Mouse (Mus musculus) spleen, adult 12 weeks (tissue): ENCODE results near the gene Hist1h3d.

ENCODE experiments used
- DNase-seq: peaks from one replicate; pipeline ENCODE4 v3.0.0; 2022; ENCODE audit warnings: low spot score

Gene Hist1h3d

DNA sequence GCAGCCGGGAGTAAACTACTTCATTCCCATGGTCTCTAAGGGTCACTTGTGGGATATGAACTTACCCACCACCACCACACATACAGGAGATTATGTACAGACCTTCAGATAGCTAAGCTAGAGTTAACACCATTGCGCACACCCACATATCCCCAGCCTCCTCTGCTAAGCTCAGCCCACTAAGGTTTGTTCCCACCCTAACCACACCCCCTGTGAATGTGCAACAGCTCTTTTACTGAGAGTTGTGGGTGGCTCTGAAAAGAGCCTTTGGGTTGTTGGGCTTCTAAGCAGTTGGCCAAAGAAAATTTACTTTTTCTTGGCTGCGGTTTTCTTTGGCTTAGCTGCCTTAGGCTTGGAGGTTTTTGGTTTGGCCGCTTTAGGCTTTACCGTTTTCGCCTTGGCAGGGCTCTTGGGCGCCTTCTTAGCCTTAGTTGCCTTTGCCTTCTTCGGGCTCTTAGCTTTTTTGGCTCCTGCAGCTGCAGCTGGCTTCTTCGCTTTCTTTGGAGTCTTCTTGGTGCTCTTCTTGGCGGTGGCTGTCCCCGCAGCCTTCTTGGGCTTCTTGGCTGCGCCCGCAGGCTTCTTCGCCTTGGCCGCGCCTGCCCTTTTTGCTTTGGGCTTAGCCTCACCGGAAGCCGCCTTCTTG lies 46.1 kb downstream of the Hist1h3d start:
- DNase-seq, result peak; percentile 77

DNA sequence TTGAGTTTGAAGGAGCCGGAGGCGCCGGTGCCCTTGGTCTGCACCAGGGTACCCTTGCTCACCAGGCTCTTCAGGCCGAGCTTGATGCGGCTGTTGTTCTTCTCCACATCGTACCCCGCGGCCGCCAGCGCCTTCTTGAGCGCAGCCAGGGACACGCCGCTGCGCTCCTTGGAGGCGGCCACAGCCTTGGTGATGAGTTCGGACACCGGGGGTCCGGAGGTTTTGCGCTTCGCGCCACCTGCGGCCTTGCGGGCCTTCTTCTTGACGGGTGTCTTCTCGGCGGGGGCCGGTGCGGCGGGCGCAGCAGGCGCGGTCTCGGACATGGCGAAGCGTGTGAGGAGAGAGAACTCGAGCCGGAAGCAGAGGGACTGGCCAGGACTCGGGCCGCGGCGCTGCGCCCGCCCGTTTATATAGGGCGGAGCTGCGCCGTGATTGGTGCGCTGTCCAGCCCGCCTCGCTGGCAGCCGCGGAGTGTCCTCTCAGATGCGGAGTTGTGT lies 46.7 kb downstream of the Hist1h3d start, which contains the start of gene Hist1h1e:
Hist1h1e (minus strand) TSS at position 384 of the 497 bp plus-strand sequence.
- peak; percentile 91 for DNase-seq

DNA sequence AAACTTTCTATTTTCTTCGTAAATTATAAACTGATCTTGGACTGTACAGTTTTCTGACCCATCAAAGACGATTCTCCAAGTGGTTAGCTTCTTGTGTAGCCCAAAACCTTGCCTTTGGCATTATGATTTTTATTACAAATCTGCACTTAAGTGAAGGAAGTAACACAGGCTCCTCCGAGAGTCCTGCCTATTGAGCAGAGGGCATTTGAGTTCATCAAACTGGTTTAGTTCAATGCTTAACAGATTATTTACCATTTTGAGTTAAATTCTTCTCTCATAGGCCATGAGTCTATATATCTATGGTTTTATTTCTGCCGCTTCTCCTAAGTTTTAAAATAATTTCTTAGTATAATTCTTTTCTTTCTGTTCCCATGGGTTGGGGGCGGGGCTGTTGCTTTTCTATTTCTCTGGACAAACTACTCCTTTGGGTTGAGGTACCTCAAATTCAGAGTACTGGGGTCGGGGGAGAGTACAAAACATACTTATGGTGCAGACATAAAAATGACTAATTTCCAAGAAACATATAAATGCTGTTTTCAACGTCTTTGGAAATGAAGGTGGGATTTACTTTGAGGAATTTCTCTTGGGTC lies 47.4 kb downstream of the Hist1h3d start:
- no peak for DNase-seq
